Mouse (Mus musculus) lung, embryonic 15.5 days (tissue): ENCODE data around the gene Atg101. TPM values are rescaled to one million over a fixed set of nuclear protein-coding genes. Genes with fewer than 3 reads are reported as not detected.

ENCODE experiments used
- ATAC-seq: fragments of 200-750 bp; cut with Nextera tagmentation; 2 replicates; pipeline ENCODE4 v1.8.0; 2017; ENCODE audit warnings: moderate number of reproducible peaks, borderline replicate concordance; ENCODE audit not compliant: low FRiP score, low TSS enrichment; ENCODE audit errors: extremely low read depth
- H3K27ac ChIP-seq: fragments of 300-500 bp; sonication (generic); 2 replicates; pipeline ENCODE4 v1.5.1; 2015; ENCODE audit warnings: moderate library complexity, mild to moderate bottlenecking, inconsistent platforms
- H3K27me3 ChIP-seq: fragments of 300-500 bp; sonication (generic); 2 replicates; pipeline ENCODE4 v1.6.1; 2015; ENCODE audit warnings: inconsistent platforms
- H3K36me3 ChIP-seq: fragments of 300-500 bp; sonication (generic); 2 replicates; pipeline ENCODE4 v1.6.1; 2015; ENCODE audit warnings: inconsistent platforms
- H3K4me1 ChIP-seq: fragments of 300-500 bp; sonication (generic); 2 replicates; pipeline ENCODE4 v1.6.1; 2015; ENCODE audit warnings: inconsistent platforms
- H3K4me2 ChIP-seq: fragments of 300-500 bp; sonication (generic); 2 replicates; pipeline ENCODE4 v1.6.1; 2015; ENCODE audit warnings: inconsistent platforms, mild to moderate bottlenecking, moderate library complexity
- H3K4me3 ChIP-seq: fragments of 300-500 bp; sonication (generic); 2 replicates; pipeline ENCODE4 v1.5.1; 2015; ENCODE audit warnings: mild to moderate bottlenecking, inconsistent platforms
- H3K9ac ChIP-seq: fragments of 300-500 bp; sonication (generic); 2 replicates; pipeline ENCODE4 v1.6.1; 2015; ENCODE audit warnings: inconsistent platforms
- H3K9me3 ChIP-seq: fragments of 300-500 bp; sonication (generic); 2 replicates; pipeline ENCODE4 v1.6.1; 2016; ENCODE audit warnings: inconsistent platforms
- WGBS: fragments of 180-500 bp; shearing (Covaris S2); methylation state at CpG from one replicate; pipeline ENCODE4 v1.1.7; 2015; 5-methylcytosine and 5-hydroxymethylcytosine counted together
- polyA plus RNA-seq: library from polyadenylated mRNA; unstranded; fragments of >200 nt; fragmentation: Nextera tagmentation; extraction: Ambion mirVana; gene quantifications from 2 replicates; pipeline ENCODE4 v1.2.1, GENCODE M21; 2015

Gene Atg101
- polyA plus RNA-seq, 1 experiment from 2014 or later, result 76.8 TPM

DNA sequence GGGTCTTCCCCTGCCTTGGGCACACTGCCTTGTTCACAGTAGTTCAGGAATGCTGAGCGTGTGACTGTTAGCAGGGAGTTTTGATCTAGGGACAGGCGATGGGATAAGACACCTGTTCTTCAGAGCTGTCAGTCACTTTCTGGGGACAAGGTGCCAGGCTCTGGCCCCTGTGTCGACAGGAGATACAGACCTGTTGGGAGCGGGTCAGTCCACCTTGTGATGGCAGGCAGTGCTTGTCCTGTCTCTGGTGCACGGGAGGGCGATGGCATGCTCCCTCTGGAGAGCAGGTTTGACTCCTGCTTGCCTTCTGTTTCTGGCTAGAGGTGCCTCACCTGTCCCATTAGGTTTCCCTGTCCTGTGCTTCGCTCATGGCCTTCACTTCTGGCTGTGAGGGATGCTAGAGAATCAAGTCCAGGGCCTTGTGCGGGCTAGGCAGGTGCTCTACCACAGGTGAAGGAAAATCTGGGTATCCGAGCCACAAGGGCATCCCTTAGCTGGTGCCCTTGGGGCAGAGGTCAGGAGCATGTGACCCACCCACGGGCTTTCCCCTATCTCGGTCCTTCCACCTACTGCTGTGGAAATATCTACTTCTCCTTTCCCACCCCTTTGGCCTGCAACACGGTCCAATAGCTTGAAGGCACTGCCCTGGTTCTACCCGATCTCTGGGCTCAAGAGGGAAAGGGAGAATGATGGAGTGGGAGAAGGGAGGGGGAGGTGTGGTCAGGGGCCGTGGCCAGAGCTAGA is 27.4 kb upstream of the Atg101 start:
- no peak overlapping the region for H3K4me3 ChIP-seq
- no peak overlapping the region for H3K4me2 ChIP-seq
- no peaks in the 10 kb centered on the region for H3K27me3 ChIP-seq
- 69% methylated on average over 14 of the region's 14 CpGs for WGBS
- no peaks in the 10 kb centered on the region for H3K36me3 ChIP-seq
- H3K27ac ChIP-seq, result no peak overlapping the region
- ATAC-seq, result no peak
- no peaks in the 10 kb centered on the region for H3K9me3 ChIP-seq
- peaks cover 33% of the 10 kb centered on the region for H3K4me1 ChIP-seq
- H3K9ac ChIP-seq, result no peak overlapping the region

DNA sequence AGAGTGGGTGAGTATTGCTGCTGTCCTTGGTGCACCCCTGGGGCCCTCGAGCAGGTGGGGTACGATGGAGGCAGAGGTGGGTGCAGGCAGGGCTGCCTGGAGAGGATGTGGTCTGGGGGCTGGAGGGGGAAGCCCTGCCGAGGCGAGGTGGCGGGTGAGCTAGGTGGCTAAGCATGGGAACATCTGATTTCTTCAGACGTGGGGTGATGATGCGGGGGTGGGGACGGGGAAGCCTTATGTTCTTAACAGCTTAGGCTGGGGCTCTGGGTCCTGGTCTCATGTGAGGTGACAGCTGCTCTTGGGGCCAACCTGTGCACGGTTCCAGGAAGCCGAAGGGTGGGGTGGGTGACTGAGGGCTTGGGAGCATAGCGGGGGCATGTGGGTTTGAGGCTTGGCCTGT is 25.7 kb upstream of the Atg101 start:
- H3K9me3 ChIP-seq, result no peaks in the 10 kb centered on the region
- H3K27me3 ChIP-seq, result no peaks in the 10 kb centered on the region
- peaks cover 46% of the 10 kb centered on the region for H3K4me1 ChIP-seq
- no peak overlapping the region for H3K4me2 ChIP-seq
- H3K9ac ChIP-seq, result no peak overlapping the region
- WGBS, result 78% methylated on average over 11 of the region's 11 CpGs
- no peaks in the 10 kb centered on the region for H3K36me3 ChIP-seq
- H3K27ac ChIP-seq, result no peak overlapping the region
- no peak overlapping the region for H3K4me3 ChIP-seq
- no peak for ATAC-seq

GRCm38 (mm10) chr15:101259922-101260321 is 24.1 kb upstream of the Atg101 start:
- Histone ChIP-seq H3K9ac (no peak overlapping the region), H3K4me1 (peaks cover 35% of the 10 kb centered on the region)
- 64% methylated on average over 3 of the region's 3 CpGs for WGBS

GRCm38 (mm10) chr15:101260387-101260786 is 23.7 kb upstream of the Atg101 start:
- 26% methylated on average over 10 of the region's 10 CpGs for WGBS
- Histone ChIP-seq H3K4me3 (no peak overlapping the region), H3K27me3 (no peaks in the 10 kb centered on the region), H3K27ac (peak overlapping the region; percentile 85), H3K9ac (no peak overlapping the region), H3K36me3 (no peaks in the 10 kb centered on the region), H3K9me3 (no peaks in the 10 kb centered on the region), H3K4me2 (no peak overlapping the region), H3K4me1 (peaks cover 34% of the 10 kb centered on the region)
- peak; percentile 41; the same call in 1 of the 2 replicates for ATAC-seq

More at GRCm38 (mm10) chr15:101259922-101260321, 24.1 kb upstream of the Atg101 start:
- Histone ChIP-seq H3K27ac (peak overlapping the region; percentile 85), H3K9me3 (no peaks in the 10 kb centered on the region), H3K27me3 (no peaks in the 10 kb centered on the region), H3K4me2 (no peak overlapping the region), H3K4me3 (no peak overlapping the region), H3K36me3 (no peaks in the 10 kb centered on the region)
- ATAC-seq, result no peak

DNA sequence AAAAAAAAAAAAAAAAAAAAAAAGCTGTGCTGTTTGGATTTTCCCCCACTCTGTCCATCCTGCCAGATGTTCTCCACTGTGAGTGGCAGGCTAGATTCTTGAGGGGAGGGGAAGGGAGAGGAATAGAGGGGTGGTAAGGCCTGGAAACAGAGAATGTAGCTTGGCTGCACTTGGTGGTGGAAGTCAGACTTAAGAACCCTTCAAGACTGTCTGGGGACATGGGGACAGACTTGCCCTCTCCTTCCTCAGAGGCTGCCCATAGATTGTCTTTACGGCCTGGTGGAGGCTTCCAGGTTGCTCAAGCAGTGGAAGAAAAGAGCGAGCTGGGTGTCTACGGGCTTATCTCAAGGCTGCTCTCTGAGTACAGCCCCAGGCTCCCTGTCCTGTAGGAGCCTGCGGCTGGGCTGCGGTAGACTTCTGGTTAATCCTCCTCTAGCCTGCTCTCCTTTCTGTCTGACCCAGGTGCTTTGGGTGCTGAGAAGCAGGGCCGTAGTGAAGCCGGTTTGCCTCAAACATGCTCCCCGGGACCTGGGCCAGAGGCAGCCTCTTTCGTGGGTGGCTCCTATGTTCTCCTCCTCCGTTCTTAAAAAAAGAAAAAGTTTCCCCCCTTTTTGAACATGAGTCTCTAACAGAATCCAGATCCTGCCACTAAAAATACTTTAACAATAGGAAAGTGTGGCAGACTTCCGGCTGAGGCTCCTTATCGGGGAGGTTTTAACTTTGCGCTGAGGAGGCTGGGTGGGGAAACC is 23.0 kb upstream of the Atg101 start:
- no peaks in the 10 kb centered on the region for H3K27me3 ChIP-seq
- H3K9ac ChIP-seq, result no peak overlapping the region
- no peak overlapping the region for H3K4me2 ChIP-seq
- H3K36me3 ChIP-seq, result no peaks in the 10 kb centered on the region
- 38% methylated on average over 13 of the region's 13 CpGs for WGBS
- H3K27ac ChIP-seq, result peak overlapping the region; percentile 85
- H3K9me3 ChIP-seq, result no peaks in the 10 kb centered on the region
- H3K4me3 ChIP-seq, result no peak overlapping the region
- ATAC-seq, result 0 out of 2 replicates have a peak, but pooled peaks have one; percentile 20
- peaks cover 41% of the 10 kb centered on the region for H3K4me1 ChIP-seq

GRCm38 (mm10) chr15:101262502-101262901 is 21.6 kb upstream of the Atg101 start:
- WGBS, result 74% methylated on average over 5 of the region's 5 CpGs
- Histone ChIP-seq H3K9ac (no peak overlapping the region), H3K27ac (peak overlapping the region; percentile 85), H3K4me2 (no peak overlapping the region), H3K36me3 (no peaks in the 10 kb centered on the region), H3K9me3 (no peaks in the 10 kb centered on the region), H3K4me3 (no peak overlapping the region), H3K4me1 (peaks cover 52% of the 10 kb centered on the region), H3K27me3 (no peaks in the 10 kb centered on the region)
- no peak for ATAC-seq

GRCm38 (mm10) chr15:101266132-101266963 is 17.7 kb upstream of the Atg101 start:
- Histone ChIP-seq H3K36me3 (peaks cover 12% of the 10 kb centered on the region), H3K27me3 (no peaks in the 10 kb centered on the region), H3K4me2 (peak overlapping the region; percentile 92), H3K4me1 (peaks cover 51% of the 10 kb centered on the region), H3K9ac (peak overlapping the region; percentile 61), H3K4me3 (peak overlapping the region; percentile 59), H3K9me3 (no peaks in the 10 kb centered on the region), H3K27ac (peak overlapping the region; percentile 78)
- 1% methylated on average over 55 of the region's 57 CpGs for WGBS
- ATAC-seq, result peak; percentile 92

DNA sequence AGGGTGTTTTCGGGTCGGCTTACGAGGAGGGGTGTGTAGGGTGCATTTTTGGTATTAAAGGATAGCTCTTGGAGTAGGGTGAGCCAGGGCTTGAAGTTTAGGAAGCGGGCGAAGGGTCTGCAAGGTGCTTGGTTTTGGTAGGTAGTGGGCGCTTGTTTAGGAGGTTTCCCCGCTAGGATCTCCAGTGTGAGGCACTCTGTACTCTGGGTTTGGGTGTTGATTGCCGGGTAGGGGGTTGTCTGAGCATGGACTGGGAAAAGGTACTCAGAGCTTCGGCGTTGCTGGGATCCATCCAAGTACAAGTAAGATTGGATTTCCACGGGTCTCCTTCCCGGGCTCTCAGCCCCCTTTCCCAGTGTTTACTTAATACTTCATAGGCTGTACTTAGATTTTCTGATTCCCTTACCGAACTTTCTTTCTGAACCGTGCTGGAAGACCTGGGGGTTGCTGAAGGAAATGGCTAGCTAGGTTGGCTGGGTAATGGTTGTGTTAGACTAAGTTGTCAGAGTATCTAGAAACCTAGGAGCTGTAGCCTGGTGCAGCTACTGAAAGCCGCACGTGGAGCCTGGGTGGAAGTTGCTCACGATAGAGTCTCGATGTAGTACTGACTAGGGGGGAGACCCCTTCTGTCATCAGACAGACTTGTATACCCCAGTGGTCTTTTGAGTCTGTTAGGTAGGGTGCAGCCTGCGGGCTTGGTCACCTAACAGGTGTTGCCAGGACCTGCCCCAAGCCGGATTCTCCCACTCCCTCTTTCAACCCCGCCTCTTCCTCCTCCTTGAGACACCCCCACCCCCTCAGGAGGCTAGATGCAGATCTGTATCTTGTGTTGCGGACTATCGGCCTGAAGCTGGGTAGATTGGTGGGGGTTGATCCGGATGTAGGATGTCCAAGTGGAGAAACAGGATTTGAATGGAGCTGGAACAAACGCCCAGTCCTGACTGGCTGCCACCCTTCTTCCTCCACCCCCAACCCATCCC is 16.7 kb upstream of the Atg101 start:
- peaks cover 16% of the 10 kb centered on the region for H3K36me3 ChIP-seq
- H3K4me2 ChIP-seq, result peak overlapping the region; percentile 92
- peak overlapping the region; percentile 59 for H3K4me3 ChIP-seq
- H3K9me3 ChIP-seq, result no peaks in the 10 kb centered on the region
- H3K27ac ChIP-seq, result peak overlapping the region; percentile 78
- 4% methylated on average over 25 of the region's 25 CpGs for WGBS
- 0 out of 2 replicates have a peak, but pooled peaks have one; percentile 2 for ATAC-seq
- H3K27me3 ChIP-seq, result no peaks in the 10 kb centered on the region
- H3K4me1 ChIP-seq, result peaks cover 41% of the 10 kb centered on the region
- H3K9ac ChIP-seq, result peak overlapping the region; percentile 61

GRCm38 (mm10) chr15:101270101-101270820 is 13.8 kb upstream of the Atg101 start:
- no peaks in the 10 kb centered on the region for H3K9me3 ChIP-seq
- H3K36me3 ChIP-seq, result peaks cover 29% of the 10 kb centered on the region
- no peak overlapping the region for H3K27ac ChIP-seq
- peaks cover 41% of the 10 kb centered on the region for H3K4me1 ChIP-seq
- H3K27me3 ChIP-seq, result no peaks in the 10 kb centered on the region
- no peak overlapping the region for H3K4me3 ChIP-seq
- 88% methylated on average over 29 of the region's 29 CpGs for whole genome bisulfite sequencing
- no peak overlapping the region for H3K4me2 ChIP-seq
- no peak for ATAC-seq
- no peak overlapping the region for H3K9ac ChIP-seq

DNA sequence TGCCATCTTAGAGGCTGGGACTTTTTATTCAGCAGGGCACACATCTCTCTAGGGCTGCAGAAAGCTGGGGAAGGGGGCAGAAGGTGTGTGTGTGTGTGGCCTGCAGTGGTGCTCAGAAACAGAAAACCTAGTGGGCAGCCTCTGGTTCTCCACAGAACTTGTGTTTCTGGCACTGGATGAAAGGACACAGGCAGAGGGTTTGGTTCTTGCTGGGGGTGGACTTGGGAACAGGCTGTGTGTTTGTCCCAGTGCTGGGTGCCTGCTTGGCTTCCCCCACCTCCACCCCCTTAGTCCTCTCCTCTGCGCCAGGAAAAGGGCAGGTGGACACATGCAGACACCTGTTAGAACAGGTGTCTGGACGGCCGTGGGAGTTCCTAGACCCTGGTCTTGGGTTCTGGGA is 13.0 kb upstream of the Atg101 start:
- H3K4me3 ChIP-seq, result no peak overlapping the region
- no peak for ATAC-seq
- H3K9ac ChIP-seq, result no peak overlapping the region
- peaks cover 33% of the 10 kb centered on the region for H3K4me1 ChIP-seq
- peaks cover 29% of the 10 kb centered on the region for H3K36me3 ChIP-seq
- 81% methylated on average over 3 of the region's 3 CpGs for WGBS
- H3K4me2 ChIP-seq, result no peak overlapping the region
- H3K27me3 ChIP-seq, result no peaks in the 10 kb centered on the region
- H3K27ac ChIP-seq, result no peak overlapping the region
- H3K9me3 ChIP-seq, result no peaks in the 10 kb centered on the region
